Mouse (Mus musculus): ENCODE data around the gene Zbtb3. TPM values are rescaled to one million over a fixed set of nuclear protein-coding genes. Genes with fewer than 3 reads are reported as not detected.
A peak's percentile ranks its signal among the peaks of the same experiment; 100 is the strongest.
"Not testable (repeated sequence)": the region's sequence is repeated elsewhere in the genome, so short reads cannot be mapped to it uniquely, and the experiment has no call there.

Gene Zbtb3
- polyA plus RNA-seq, 1 experiment from 2014 or later: 2.6 TPM

- H3K27me3 ChIP-seq (replicated peaks; ENCODE audit: insufficient read depth, low read length): no peaks in the 10 kb centered on the region
- DNase-seq (ENCODE audit: low spot score) (no peak), ATAC-seq (no peak)
- H3K4me2 ChIP-seq (replicated peaks; ENCODE audit: low read depth, low read length): peak overlapping the region; percentile 73; the same call in 1 of the 2 replicates
- H3K9ac ChIP-seq (replicated peaks; ENCODE audit: low read depth): no peak overlapping the region
- no peak overlapping the region for H3K27ac ChIP-seq (ENCODE audit: low read length)
- 65% methylated on average over 8 of the region's 8 CpGs for WGBS
- H3K9me3 ChIP-seq (ENCODE audit: low read length): no peaks in the 10 kb centered on the region
- 0 out of 2 replicates have a peak, but pooled peaks cover 5% of the 10 kb centered on the region for H3K4me1 ChIP-seq (ENCODE audit: insufficient read depth, low read depth, low read length)
- TF ChIP-seq CTCF (IDR thresholded peaks at IDR 0.05) (no peak), EP300 (IDR thresholded peaks at IDR 0.05) (no peak)
- H3K4me3 ChIP-seq (ENCODE audit: low read depth, low read length): no peak overlapping the region
- peaks cover 35% of the 10 kb centered on the region for H3K36me3 ChIP-seq (ENCODE audit: insufficient read depth, low read length)
Measured at GRCm38 (mm10) chr19:8822696-8823095, 20.3 kb downstream of the Zbtb3 start.

GRCm38 (mm10) chr19:8829660-8830059 is 27.3 kb downstream of the Zbtb3 start, which contains the start of gene AC129217.1:
AC129217.1 (plus strand) TSS chr19:8829773.
- peak; percentile 44 for DNase-seq (ENCODE audit: low spot score)
- Histone ChIP-seq H3K4me3 (ENCODE audit: low read depth, low read length) (no peak within 1 kb of the TSS), H3K9me3 (ENCODE audit: low read length) (no peaks in the 10 kb centered on the region), H3K36me3 (ENCODE audit: insufficient read depth, low read length) (peaks cover 70% of the 10 kb centered on the region), H3K27me3 (replicated peaks; ENCODE audit: insufficient read depth, low read length) (no peaks in the 10 kb centered on the region), H3K4me1 (ENCODE audit: insufficient read depth, low read depth, low read length) (no peaks in the 10 kb centered on the region), H3K4me2 (replicated peaks; ENCODE audit: low read depth, low read length) (no peak within 1 kb of the TSS), H3K27ac (ENCODE audit: low read length) (no peak within 1 kb of the TSS), H3K9ac (replicated peaks; ENCODE audit: low read depth) (no peak within 1 kb of the TSS)
- TF ChIP-seq CTCF (IDR thresholded peaks at IDR 0.05) (no peak), EP300 (IDR thresholded peaks at IDR 0.05) (no peak)
- WGBS: 84% methylated on average over 8 of the region's 8 CpGs
- no peak for ATAC-seq

- Histone ChIP-seq H3K9me3 (ENCODE audit: low read length) (no peaks in the 10 kb centered on the region), H3K36me3 (ENCODE audit: insufficient read depth, low read length) (peaks cover 62% of the 10 kb centered on the region), H3K27me3 (replicated peaks; ENCODE audit: insufficient read depth, low read length) (no peaks in the 10 kb centered on the region), H3K4me2 (replicated peaks; ENCODE audit: low read depth, low read length) (no peak overlapping the region), H3K4me3 (ENCODE audit: low read depth, low read length) (no peak overlapping the region), H3K27ac (ENCODE audit: low read length) (no peak overlapping the region), H3K4me1 (ENCODE audit: insufficient read depth, low read depth, low read length) (no peaks in the 10 kb centered on the region), H3K9ac (replicated peaks; ENCODE audit: low read depth) (no peak overlapping the region)
- WGBS: 93% methylated on average over 8 of the region's 8 CpGs
- TF ChIP-seq EP300 (IDR thresholded peaks at IDR 0.05) (no peak), CTCF (IDR thresholded peaks at IDR 0.05) (no peak)
- DNase-seq (ENCODE audit: low spot score) (no peak), ATAC-seq (no peak)
Measured at GRCm38 (mm10) chr19:8830664-8831063, 28.3 kb downstream of the Zbtb3 start.

- TF ChIP-seq EP300 (IDR thresholded peaks at IDR 0.05): no peak
- TF ChIP-seq CTCF (IDR thresholded peaks at IDR 0.05): peak; percentile 17; the same call in 1 of the 2 replicates
- DNase-seq (ENCODE audit: low spot score) (no peak), ATAC-seq (no peak)
- Histone ChIP-seq H3K4me2 (replicated peaks; ENCODE audit: low read depth, low read length) (no peak overlapping the region), H3K9ac (replicated peaks; ENCODE audit: low read depth) (no peak overlapping the region), H3K36me3 (ENCODE audit: insufficient read depth, low read length) (peaks cover 57% of the 10 kb centered on the region), H3K27ac (ENCODE audit: low read length) (no peak overlapping the region), H3K4me1 (ENCODE audit: insufficient read depth, low read depth, low read length) (no peaks in the 10 kb centered on the region), H3K27me3 (replicated peaks; ENCODE audit: insufficient read depth, low read length) (no peaks in the 10 kb centered on the region), H3K4me3 (ENCODE audit: low read depth, low read length) (no peak overlapping the region), H3K9me3 (ENCODE audit: low read length) (no peaks in the 10 kb centered on the region)
- WGBS: 82% methylated on average over 11 of the region's 11 CpGs
Measured at GRCm38 (mm10) chr19:8831262-8831661, 28.9 kb downstream of the Zbtb3 start.

DNA sequence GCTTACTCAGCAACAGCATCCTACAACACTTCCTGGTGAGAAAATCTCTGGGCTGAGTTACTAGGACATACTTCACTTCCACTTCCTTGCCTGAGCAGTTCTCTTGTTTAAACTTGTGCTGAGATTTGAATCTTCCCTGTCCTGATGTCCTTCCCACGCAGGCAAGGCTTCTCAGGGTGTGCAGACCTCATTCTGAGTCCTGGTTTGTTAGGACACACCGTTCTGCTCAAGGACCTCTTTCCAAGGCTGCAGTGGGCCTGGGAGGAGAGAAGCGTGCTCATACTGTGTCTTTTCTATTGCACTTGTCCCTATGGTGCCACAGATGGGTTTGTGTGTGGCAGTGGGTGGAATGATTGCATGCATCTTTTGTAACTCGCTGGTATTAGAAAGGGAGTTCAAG is 30.6 kb downstream of the Zbtb3 start:
- peaks cover 42% of the 10 kb centered on the region for H3K36me3 ChIP-seq (ENCODE audit: insufficient read depth, low read length)
- no peak overlapping the region for H3K4me3 ChIP-seq (ENCODE audit: low read depth, low read length)
- no peak overlapping the region for H3K9ac ChIP-seq (replicated peaks; ENCODE audit: low read depth)
- 84% methylated on average over 4 of the region's 4 CpGs for WGBS
- H3K27me3 ChIP-seq (replicated peaks; ENCODE audit: insufficient read depth, low read length): no peaks in the 10 kb centered on the region
- H3K4me1 ChIP-seq (ENCODE audit: insufficient read depth, low read depth, low read length): no peaks in the 10 kb centered on the region
- no peak overlapping the region for H3K27ac ChIP-seq (ENCODE audit: low read length)
- H3K4me2 ChIP-seq (replicated peaks; ENCODE audit: low read depth, low read length): no peak overlapping the region
- no peak for TF ChIP-seq EP300 (IDR thresholded peaks at IDR 0.05)
- TF ChIP-seq CTCF (IDR thresholded peaks at IDR 0.05): no peak
- no peak for ATAC-seq
- DNase-seq (ENCODE audit: low spot score): no peak
- no peaks in the 10 kb centered on the region for H3K9me3 ChIP-seq (ENCODE audit: low read length)

- H3K4me1 ChIP-seq (ENCODE audit: insufficient read depth, low read depth, low read length); H3K4me2 ChIP-seq (replicated peaks; ENCODE audit: low read depth, low read length); H3K27me3 ChIP-seq (replicated peaks; ENCODE audit: insufficient read depth, low read length); H3K9me3 ChIP-seq (ENCODE audit: low read length); DNase-seq (ENCODE audit: low spot score); H3K9ac ChIP-seq (replicated peaks; ENCODE audit: low read depth); H3K4me3 ChIP-seq (ENCODE audit: low read depth, low read length); ATAC-seq: not testable (repeated sequence)
- 95% methylated on average over 10 of the region's 10 CpGs for WGBS
- Histone ChIP-seq H3K36me3 (ENCODE audit: insufficient read depth, low read length) (peaks cover 21% of the 10 kb centered on the region; the same call in 1 of the 2 replicates), H3K27ac (ENCODE audit: low read length) (0 out of 2 replicates have a peak overlapping the region, but pooled peaks have one; percentile 91)
Measured at GRCm38 (mm10) chr19:8836327-8836726, 34.0 kb downstream of the Zbtb3 start.

Measured in lung, postnatal 0 days (tissue).